Mouse (Mus musculus) cerebellum, adult 8-10 months (tissue): Measurements from ENCODE around the gene Triobp.

Experiments
- DNase-seq: peaks from one replicate; pipeline ENCODE4 v3.0.0; 2022

The Triobp gene

GRCm38 (mm10) chr15:78971626-78972025 is 24.1 kb downstream of the Triobp start:
- DNase-seq: no peak

GRCm38 (mm10) chr15:78973950-78974349 is 26.4 kb downstream of the Triobp start:
- DNase-seq: no peak

DNA sequence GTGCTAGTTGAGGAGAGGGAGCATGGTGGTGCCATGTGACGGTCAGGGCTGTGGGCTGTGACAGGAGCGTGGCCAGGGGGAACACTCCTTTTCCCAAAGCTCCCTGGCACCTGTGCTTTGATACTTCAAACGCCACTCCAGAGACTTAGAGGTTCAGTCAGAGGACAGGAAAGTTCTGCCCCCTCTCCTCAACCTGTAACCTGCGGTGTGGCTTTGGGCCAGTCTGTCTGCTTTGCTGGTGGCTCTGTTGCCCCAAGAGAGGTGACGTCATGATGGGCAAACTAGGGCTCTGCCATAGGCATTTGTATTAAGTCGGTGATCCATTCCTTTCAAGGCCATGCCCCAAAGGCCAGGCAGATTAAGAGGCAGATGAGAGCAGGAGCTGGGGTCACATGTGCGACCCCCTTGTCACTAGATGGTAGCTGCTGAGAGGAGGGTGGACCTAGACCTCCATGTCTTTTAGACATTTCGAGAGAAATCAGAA is 30.2 kb downstream of the Triobp start:
- DNase-seq: no peak

DNA sequence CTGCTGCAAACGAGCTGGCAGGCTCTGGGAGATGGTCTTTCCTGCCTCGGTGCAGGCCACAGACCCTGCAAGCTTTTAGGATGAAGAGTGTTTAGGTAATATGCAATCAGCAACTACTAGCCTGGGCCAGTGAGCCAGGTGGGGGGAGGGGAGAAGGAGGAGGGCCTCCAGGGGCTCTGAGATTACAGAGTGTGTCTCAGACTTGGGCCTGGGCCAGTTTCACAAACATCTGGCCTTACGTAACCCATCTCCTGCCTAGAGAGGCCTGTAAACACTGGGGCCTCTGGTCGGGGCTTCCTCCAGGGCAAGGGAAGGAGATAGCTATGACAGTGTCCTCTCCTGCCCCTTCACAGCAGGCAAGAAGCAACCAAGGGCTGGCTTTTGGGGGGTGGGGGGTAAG is 31.4 kb downstream of the Triobp start:
- no peak for DNase-seq

DNA sequence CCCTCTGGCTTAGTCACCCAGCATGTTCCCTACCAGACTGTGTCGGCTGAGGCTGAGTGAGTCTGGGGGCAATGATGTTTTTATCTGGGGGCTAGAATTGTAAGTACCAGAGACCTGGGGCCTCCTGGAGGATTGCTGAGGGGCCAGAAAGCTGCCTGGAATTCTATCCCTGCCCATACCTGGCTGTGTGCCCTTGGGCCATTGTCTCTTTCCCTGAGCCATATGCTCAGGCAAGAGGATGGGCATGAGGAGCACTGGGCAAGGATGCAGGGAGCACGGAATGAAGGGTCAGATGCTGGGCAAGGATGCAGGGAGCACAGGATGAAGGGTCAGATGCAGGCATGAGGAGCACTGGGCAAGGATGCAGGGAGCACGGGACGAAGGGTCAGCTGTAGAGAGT is 32.6 kb downstream of the Triobp start:
- peak; percentile 50 for DNase-seq

DNA sequence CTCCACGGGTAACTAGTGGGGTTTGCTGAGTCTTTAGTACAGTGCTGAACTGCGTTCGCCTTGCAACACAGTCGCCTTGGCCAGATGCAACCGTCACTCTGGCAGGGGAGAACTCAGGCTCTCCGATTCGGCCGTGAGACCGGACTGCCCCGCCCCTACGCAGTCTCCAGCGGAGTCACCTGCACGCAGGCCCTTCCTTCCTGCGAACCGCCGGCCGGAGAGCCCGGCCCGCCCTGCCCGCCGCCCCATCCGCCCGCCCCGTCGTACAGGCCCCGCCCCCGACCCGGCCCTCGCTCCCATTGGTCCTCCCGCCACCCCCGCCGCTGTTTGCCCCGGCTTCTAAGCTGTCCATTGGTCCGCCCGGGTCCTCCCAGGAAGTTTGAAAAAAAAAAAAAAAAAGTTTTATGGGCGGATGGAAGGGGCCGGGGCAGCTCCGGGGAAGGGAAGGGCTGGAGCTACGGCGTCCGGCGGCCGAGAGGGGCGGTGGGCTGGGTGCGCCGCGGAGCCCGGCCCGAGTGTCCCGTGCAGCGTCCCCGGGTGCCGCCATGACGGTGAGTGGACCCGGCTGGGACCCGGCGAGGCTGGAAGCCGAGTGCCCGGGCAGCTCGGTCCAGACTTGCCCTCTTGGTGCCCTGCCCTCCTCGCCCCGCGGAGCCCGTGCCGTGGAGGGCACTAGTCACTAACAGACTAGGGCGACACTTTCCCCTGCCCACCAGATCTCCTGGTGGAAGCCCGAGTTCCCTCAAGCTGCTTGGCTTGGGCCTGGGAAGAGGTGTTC is 35.3 kb downstream of the Triobp start:
- DNase-seq: peak; percentile 64

- no peak for DNase-seq
These were observed 36.1 kb downstream of the Triobp start for GRCm38 (mm10) chr15:78983436-78984285.

DNA sequence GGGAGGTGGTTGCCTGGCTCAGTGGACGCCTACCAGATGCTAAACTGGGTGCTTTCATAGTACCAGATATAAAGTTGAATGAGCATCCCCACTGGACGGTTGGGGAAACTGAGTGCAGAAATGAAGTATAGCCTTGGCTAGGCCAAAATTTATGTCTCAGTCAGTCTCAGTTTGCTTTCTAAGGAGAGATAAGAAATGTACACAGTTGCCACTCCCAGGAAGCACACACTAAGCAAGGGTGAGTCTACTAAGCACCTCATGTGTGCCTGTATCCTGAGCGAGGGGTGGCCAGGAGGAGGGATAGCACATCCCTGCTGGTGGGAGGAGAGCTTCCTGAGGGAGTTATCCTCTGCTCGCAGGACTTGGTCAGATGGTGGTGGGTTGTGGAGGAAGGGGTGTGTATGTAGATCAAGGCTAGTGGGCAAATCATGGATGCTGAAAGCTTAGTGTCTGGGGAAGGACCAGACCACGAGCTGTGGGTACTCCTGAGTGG is 36.8 kb downstream of the Triobp start:
- no peak for DNase-seq

- DNase-seq: peak; percentile 70
These were observed 39.2 kb downstream of the Triobp start for GRCm38 (mm10) chr15:78986536-78987220.

DNA sequence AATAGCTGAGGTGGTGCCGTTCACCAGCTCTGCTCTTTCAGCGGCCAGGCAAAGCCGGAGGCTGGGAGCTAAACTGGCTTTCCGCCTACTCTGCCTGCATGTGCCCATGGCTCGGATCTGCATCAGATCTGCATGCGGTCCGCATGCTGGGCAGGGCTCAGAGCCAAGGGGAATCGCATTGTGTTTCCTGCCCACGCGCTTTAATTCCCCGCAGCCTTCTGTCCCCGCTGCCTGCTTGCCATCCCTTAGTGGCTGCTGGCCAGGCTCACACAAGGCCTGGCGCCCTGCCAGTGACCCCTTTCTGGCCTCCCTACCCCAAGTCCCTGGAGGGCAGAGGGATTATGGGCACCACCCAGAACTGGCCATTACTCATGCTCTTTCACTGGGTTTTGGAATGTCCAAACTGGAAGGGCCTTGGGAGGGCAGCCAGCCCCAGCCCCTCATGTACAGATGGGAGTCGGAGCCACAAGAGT is 41.0 kb downstream of the Triobp start:
- DNase-seq: peak; percentile 99

DNA sequence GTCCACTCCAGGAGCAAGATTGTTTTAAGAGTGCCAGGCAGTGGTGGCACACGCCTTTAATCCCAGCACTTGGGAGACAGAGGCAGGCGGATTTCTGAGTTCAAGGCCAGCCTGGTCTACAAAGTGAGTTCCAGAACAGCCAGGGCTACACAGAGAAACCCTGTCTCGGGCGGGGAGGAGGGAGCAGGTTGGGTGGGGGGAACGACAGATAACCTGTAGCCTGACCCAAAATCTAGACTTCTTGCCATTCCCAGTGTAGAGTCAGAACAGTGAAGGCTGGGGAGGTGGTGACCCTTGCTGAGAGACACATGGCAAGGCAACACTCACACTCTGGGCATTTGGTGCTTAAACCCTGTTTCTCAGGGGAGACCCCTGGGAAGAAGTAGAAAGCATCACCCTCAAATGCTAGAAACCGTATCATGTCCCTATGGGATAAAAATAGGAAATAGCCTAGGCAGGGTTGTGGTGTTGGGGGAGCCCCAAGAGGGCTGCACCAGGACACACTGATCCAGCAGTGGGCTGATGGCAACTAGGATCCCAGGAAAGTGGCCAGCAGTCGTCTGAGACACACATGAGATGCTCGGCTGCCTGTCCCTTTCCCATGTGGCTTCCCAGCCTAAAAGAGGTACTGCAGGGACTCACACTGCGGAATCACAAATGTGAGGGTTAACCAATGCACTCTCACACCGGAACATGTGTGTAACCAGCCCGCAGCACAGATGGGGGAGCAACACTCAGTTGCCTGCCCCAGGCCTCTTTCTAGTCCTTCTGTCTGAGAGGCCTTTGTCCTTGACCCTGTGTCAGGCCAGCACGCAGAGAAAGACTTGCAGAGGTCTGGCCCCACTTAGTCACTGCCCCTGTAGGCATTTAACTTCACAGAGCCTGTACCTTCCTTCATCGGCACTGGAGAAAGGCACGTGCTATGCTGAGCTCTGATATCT is 41.9 kb downstream of the Triobp start:
- DNase-seq: peak; percentile 41

- DNase-seq: no peak
These were observed 42.6 kb downstream of the Triobp start for GRCm38 (mm10) chr15:78990093-78990463.

DNA sequence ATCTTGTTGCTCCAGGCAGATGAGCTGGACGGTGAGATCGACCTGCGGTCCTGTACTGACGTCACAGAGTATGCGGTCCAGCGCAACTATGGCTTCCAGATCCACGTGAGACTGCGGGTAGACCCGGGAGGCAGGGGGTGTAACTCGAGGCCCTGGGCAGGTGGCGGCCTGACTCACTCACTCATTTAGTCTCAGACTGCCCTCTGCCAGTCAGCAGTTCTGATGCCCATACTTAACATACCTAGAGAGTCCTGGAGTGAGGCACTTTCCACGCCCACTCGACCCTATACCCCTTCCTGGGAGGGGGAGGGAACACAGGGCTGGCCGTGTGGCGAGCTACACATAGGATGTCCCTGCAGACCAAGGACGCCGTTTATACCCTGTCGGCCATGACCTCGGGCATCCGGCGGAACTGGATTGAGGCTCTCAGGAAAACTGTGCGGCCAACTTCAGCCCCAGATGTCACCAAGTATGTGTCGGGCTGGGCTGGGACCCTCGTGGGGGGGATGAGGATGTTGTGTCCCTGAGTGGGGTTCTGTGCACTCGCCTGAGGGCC is 43.5 kb downstream of the Triobp start:
- DNase-seq: no peak

DNA sequence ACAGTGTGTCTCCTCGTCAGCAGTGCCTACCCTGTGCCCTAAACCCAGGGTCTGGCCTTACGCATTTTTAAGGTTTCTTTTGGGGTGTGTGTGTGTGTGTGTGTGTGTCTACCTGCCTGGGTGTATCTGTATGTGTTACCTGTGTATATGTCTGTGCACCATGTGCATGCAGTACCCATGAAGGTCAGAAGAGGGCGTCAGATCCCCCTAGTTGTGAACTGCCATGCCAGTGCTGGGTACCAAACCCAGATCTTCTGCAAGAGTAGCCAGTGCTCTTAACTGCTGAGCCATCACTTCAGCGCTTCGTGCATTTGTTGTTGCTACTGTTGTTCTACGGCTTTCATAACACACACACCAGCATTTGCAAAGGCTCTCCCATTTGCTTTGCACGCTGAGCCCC is 44.7 kb downstream of the Triobp start:
- DNase-seq: no peak

DNA sequence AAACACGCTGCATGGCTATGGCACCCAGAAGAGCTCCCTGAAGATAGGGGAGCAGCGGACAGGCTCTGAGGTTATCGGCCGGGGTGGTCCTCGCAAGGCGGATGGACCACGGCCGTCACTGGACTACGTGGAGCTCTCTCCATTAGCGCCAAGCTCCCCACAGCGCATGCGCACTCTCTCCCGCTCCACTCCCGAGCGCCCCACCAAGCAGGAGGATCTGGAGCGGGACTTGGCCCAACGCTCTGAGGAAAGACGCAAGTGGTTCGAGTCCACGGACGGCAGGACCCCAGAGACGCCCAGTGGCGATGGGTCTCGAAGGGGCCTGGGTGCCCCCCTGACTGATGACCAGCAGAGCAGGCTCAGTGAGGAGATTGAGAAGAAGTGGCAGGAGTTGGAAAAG is 45.4 kb downstream of the Triobp start:
- no peak for DNase-seq

- DNase-seq: no peak
These were observed 48.4 kb downstream of the Triobp start for GRCm38 (mm10) chr15:78995916-78996315.

DNA sequence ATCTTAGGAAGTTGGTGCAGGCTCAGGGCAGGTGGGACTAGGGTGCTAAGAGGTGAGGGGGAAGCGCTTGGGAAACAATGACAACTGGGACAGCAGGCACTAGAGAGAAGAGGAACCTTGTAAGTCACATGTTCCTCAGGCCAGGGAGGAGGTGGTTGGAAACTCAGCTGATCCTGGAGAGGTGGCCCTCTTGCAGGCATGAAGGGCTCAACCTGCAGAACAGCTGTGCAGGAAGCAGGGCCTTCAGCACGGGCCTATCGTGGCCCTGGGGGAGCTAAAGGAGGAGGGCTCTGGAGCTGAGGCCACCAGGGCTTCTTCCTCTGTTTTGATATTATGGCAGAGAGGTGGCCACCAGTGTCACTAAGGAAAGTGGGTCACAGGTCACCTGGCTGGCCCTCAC is 49.1 kb downstream of the Triobp start:
- no peak for DNase-seq

DNA sequence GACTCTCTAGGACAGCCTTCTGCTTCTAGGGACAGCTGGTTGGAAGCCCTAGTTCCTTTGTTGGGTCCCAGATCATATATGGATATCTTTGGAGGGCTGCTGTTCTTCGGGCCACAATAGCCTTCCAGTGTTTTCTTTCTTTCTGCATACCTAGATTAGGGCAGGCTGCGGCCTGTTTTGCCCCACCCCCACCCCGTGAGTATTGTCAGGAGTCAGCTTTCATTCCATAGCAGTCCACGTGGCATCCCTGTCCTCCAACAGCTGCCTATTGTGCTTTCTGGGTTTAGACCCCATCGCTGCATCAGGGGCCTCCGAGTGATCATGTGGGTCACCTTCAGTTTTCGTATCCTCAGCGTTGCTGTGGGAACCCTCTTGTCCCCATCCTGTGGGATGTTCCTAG is 50.8 kb downstream of the Triobp start:
- DNase-seq: no peak

- peak; percentile 45 for DNase-seq
These were observed 52.1 kb downstream of the Triobp start for GRCm38 (mm10) chr15:78999586-78999985.

GRCm38 (mm10) chr15:79000357-79000791 is 52.9 kb downstream of the Triobp start:
- DNase-seq: peak; percentile 60

DNA sequence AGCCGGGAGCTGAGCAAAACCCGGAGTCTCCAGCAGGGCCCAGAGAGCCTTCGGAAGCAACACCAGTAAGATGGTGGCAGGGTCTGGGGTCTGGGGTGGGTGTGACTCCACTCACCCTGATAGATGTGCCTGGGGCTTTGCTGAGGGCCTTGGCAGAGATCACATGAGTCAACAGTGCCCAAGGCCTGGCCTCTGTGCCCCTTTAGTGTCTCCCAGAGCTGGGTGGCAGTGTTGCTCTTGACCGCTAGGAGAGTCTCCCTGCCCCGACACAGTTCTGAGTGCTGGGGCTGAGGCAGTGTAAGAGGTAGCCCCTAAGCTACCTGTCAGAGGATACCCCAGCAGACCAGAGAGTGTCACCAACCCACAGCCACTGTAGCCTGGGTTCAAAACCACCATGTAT is 54.0 kb downstream of the Triobp start:
- DNase-seq: no peak

GRCm38 (mm10) chr15:79002036-79002435 is 54.5 kb downstream of the Triobp start:
- peak; percentile 64 for DNase-seq
